Mouse (Mus musculus) MEL (cell line): ENCODE data around the gene Rnf151.

Source experiments
- CTCF ChIP-seq, 3 experiments: IDR thresholded peaks in 2 of 3; conservative IDR thresholded peaks in 1 of 3; 2 replicates each; pipeline ENCODE4 v1.5.1; 2011 to 2012; ENCODE audit warnings: low read length in 3 of 3, low read depth in 2 of 3, mild to moderate bottlenecking in 2 of 3, improper control_type of control experiment in 1 of 3, inconsistent platforms in 1 of 3, mixed read lengths in 1 of 3, moderate library complexity in 1 of 3; ENCODE audit not compliant: control insufficient read depth in 1 of 3, insufficient read depth in 1 of 3, poor library complexity in 1 of 3, severe bottlenecking in 1 of 3
- EP300 ChIP-seq, 2 experiments: IDR thresholded peaks; 2 replicates each; pipeline ENCODE4 v1.6.1; 2011; ENCODE audit warnings: improper control_type of control experiment in 2 of 2, low read length in 2 of 2, low read depth in 1 of 2, mild to moderate bottlenecking in 1 of 2
- HCFC1 ChIP-seq: IDR thresholded peaks from 2 replicates; pipeline ENCODE4 v1.6.1; 2012; ENCODE audit warnings: low read depth, mild to moderate bottlenecking, inconsistent platforms, low read length, improper control_type of control experiment, moderate library complexity
- MEF2A ChIP-seq: IDR thresholded peaks from 2 replicates; pipeline ENCODE4 v1.6.1; 2014; ENCODE audit warnings: low read depth, mild to moderate bottlenecking, inconsistent platforms, low read length, improper control_type of control experiment; ENCODE audit not compliant: poor library complexity, insufficient replicate concordance, severe bottlenecking; ENCODE audit errors: extremely low read depth
- POLR2A ChIP-seq, 2 experiments: IDR thresholded peaks; 2 replicates each; pipeline ENCODE4 v1.6.1; 2011 to 2012; ENCODE audit warnings: low read length in 2 of 2, mild to moderate bottlenecking in 2 of 2, control low read depth in 1 of 2, improper control_type of control experiment in 1 of 2, low read depth in 1 of 2, moderate library complexity in 1 of 2; ENCODE audit not compliant: control insufficient read depth in 1 of 2, insufficient read depth in 1 of 2, poor library complexity in 1 of 2
- TCF12 ChIP-seq: IDR thresholded peaks from 2 replicates; pipeline ENCODE4 v1.6.1; 2014; ENCODE audit warnings: low read depth, mild to moderate bottlenecking, inconsistent platforms, low read length, improper control_type of control experiment, moderate library complexity
- USF1 ChIP-seq: IDR thresholded peaks from 2 replicates; pipeline ENCODE4 v1.6.1; 2014; ENCODE audit warnings: low read depth, mild to moderate bottlenecking, inconsistent platforms, low read length, improper control_type of control experiment, moderate library complexity
- ZMIZ1 ChIP-seq: IDR thresholded peaks from 2 replicates; pipeline ENCODE4 v1.6.1; 2012; ENCODE audit warnings: low read depth, mild to moderate bottlenecking, inconsistent platforms, low read length, improper control_type of control experiment, moderate library complexity
- ZNF384 ChIP-seq: IDR thresholded peaks from 2 replicates; pipeline ENCODE4 v1.6.1; 2012; ENCODE audit warnings: low read depth, mild to moderate bottlenecking, inconsistent platforms, low read length, improper control_type of control experiment

- peak in 1 of 2 experiments; percentile 43; a peak in 1 of 4 replicates for TF ChIP-seq POLR2A (IDR thresholded peaks at IDR 0.05; ENCODE audit: control insufficient read depth in 1 of 2, insufficient read depth in 1 of 2, low read depth in 1 of 2, low read length in 2 of 2, poor library complexity in 1 of 2)
- no peak for TF ChIP-seq MEF2A
- no peak for TF ChIP-seq HCFC1
- TF ChIP-seq ZMIZ1 = no peak
- peak; percentile 18; the same call in 1 of the 2 replicates for TF ChIP-seq TCF12
- TF ChIP-seq EP300 (IDR thresholded peaks at IDR 0.05; ENCODE audit: low read depth in 1 of 2, low read length in 2 of 2) = no peak; a peak in 1 of 4 replicates
- TF ChIP-seq USF1 = 0 out of 2 replicates have a peak, but pooled peaks have one; percentile 3
- no peak for TF ChIP-seq CTCF (IDR thresholded peaks at IDR 0.05 in 2 of 3, conservative IDR thresholded peaks at IDR 0.05 in 1 of 3; ENCODE audit: control insufficient read depth in 1 of 3, insufficient read depth in 1 of 3, low read depth in 2 of 3, low read length in 3 of 3, poor library complexity in 1 of 3, severe bottlenecking in 1 of 3)
- peak; percentile 90 for TF ChIP-seq ZNF384
Observed at GRCm38 (mm10) chr17:24687146-24687595, 30.7 kb downstream of the Rnf151 start.
